Mouse (Mus musculus): ENCODE data around the gene Sgsh. TPM values are rescaled to one million over a fixed set of nuclear protein-coding genes. Genes with fewer than 3 reads are reported as not detected.

Gene Sgsh
- polyA plus RNA-seq, 1 experiment from 2014 or later = 6.7 TPM

- WGBS = 82% methylated on average over 6 of the region's 6 CpGs
- Histone ChIP-seq H3K9ac (ENCODE audit: low read length) (no peak overlapping the region), H3K9me3 (ENCODE audit: control insufficient read depth, low read length) (no peaks in the 10 kb centered on the region), H3K27ac (ENCODE audit: low read depth, low read length) (no peak overlapping the region), H3K27me3 (ENCODE audit: control insufficient read depth, insufficient read depth, low read length) (no peaks in the 10 kb centered on the region), H3K4me2 (ENCODE audit: low read depth) (no peak overlapping the region), H3K4me3 (ENCODE audit: low read depth, low read length) (no peak overlapping the region), H3K36me3 (ENCODE audit: control insufficient read depth, insufficient read depth, low read length) (no peaks in the 10 kb centered on the region; the same call in 1 of the 2 replicates), H3K4me1 (ENCODE audit: control insufficient read depth, insufficient read depth, low read length) (no peaks in the 10 kb centered on the region)
- no peak for ATAC-seq (ENCODE audit: insufficient read depth, low FRiP score, low TSS enrichment)
- no peak for DNase-seq (ENCODE audit: low spot score)
Measured at GRCm38 (mm10) chr11:119382338-119382850, 27.1 kb upstream of the Sgsh start.

- 90% methylated on average over 9 of the region's 9 CpGs for WGBS
- H3K4me3 ChIP-seq (ENCODE audit: low read depth, low read length) = no peak overlapping the region
- H3K9me3 ChIP-seq (ENCODE audit: control insufficient read depth, low read length) = no peaks in the 10 kb centered on the region
Measured at GRCm38 (mm10) chr11:119381631-119382337, 26.4 kb upstream of the Sgsh start.

GRCm38 (mm10) chr11:119378551-119378950 is 23.2 kb upstream of the Sgsh start:
- Histone ChIP-seq H3K4me1 (ENCODE audit: control insufficient read depth, insufficient read depth, low read length) (no peaks in the 10 kb centered on the region), H3K36me3 (ENCODE audit: control insufficient read depth, insufficient read depth, low read length) (no peaks in the 10 kb centered on the region; the same call in 1 of the 2 replicates), H3K9me3 (ENCODE audit: control insufficient read depth, low read length) (no peaks in the 10 kb centered on the region), H3K4me2 (ENCODE audit: low read depth) (no peak overlapping the region), H3K27ac (ENCODE audit: low read depth, low read length) (no peak overlapping the region), H3K9ac (ENCODE audit: low read length) (no peak overlapping the region), H3K27me3 (ENCODE audit: control insufficient read depth, insufficient read depth, low read length) (no peaks in the 10 kb centered on the region), H3K4me3 (ENCODE audit: low read depth, low read length) (no peak overlapping the region)
- DNase-seq (ENCODE audit: low spot score) (no peak), ATAC-seq (ENCODE audit: insufficient read depth, low FRiP score, low TSS enrichment) (no peak)
- WGBS = 86% methylated on average over 1 of the region's 1 CpGs

More at GRCm38 (mm10) chr11:119381631-119382337, 26.4 kb upstream of the Sgsh start:
- H3K27ac ChIP-seq (ENCODE audit: low read depth, low read length) = no peak overlapping the region
- H3K4me2 ChIP-seq (ENCODE audit: low read depth) = no peak overlapping the region
- DNase-seq (ENCODE audit: low spot score) (no peak), ATAC-seq (ENCODE audit: insufficient read depth, low FRiP score, low TSS enrichment) (no peak)
- H3K36me3 ChIP-seq (ENCODE audit: control insufficient read depth, insufficient read depth, low read length) = no peaks in the 10 kb centered on the region; the same call in 1 of the 2 replicates
- no peaks in the 10 kb centered on the region for H3K27me3 ChIP-seq (ENCODE audit: control insufficient read depth, insufficient read depth, low read length)
- no peaks in the 10 kb centered on the region for H3K4me1 ChIP-seq (ENCODE audit: control insufficient read depth, insufficient read depth, low read length)
- H3K9ac ChIP-seq (ENCODE audit: low read length) = no peak overlapping the region

- no peak overlapping the region for H3K9ac ChIP-seq (ENCODE audit: low read length)
- WGBS = 90% methylated on average over 11 of the region's 11 CpGs
- no peaks in the 10 kb centered on the region for H3K9me3 ChIP-seq (ENCODE audit: control insufficient read depth, low read length)
- H3K4me1 ChIP-seq (ENCODE audit: control insufficient read depth, insufficient read depth, low read length) = no peaks in the 10 kb centered on the region
- no peak for ATAC-seq (ENCODE audit: insufficient read depth, low FRiP score, low TSS enrichment)
- no peaks in the 10 kb centered on the region for H3K27me3 ChIP-seq (ENCODE audit: control insufficient read depth, insufficient read depth, low read length)
- H3K4me3 ChIP-seq (ENCODE audit: low read depth, low read length) = no peak overlapping the region
- no peak overlapping the region for H3K27ac ChIP-seq (ENCODE audit: low read depth, low read length)
- no peaks in the 10 kb centered on the region; the same call in 1 of the 2 replicates for H3K36me3 ChIP-seq (ENCODE audit: control insufficient read depth, insufficient read depth, low read length)
- H3K4me2 ChIP-seq (ENCODE audit: low read depth) = no peak overlapping the region
- no peak for DNase-seq (ENCODE audit: low spot score)
Measured at GRCm38 (mm10) chr11:119377326-119377725, 22.0 kb upstream of the Sgsh start.

- H3K4me3 ChIP-seq (ENCODE audit: low read depth, low read length) = no peak overlapping the region
- no peak for ATAC-seq (ENCODE audit: insufficient read depth, low FRiP score, low TSS enrichment)
- DNase-seq (ENCODE audit: low spot score) = no peak
- no peaks in the 10 kb centered on the region for H3K4me1 ChIP-seq (ENCODE audit: control insufficient read depth, insufficient read depth, low read length)
- WGBS = 84% methylated on average over 6 of the region's 6 CpGs
- no peaks in the 10 kb centered on the region; the same call in 1 of the 2 replicates for H3K36me3 ChIP-seq (ENCODE audit: control insufficient read depth, insufficient read depth, low read length)
- H3K9ac ChIP-seq (ENCODE audit: low read length) = no peak overlapping the region
- no peaks in the 10 kb centered on the region for H3K27me3 ChIP-seq (ENCODE audit: control insufficient read depth, insufficient read depth, low read length)
- no peak overlapping the region for H3K4me2 ChIP-seq (ENCODE audit: low read depth)
- H3K9me3 ChIP-seq (ENCODE audit: control insufficient read depth, low read length) = no peaks in the 10 kb centered on the region
- H3K27ac ChIP-seq (ENCODE audit: low read depth, low read length) = no peak overlapping the region
Measured at GRCm38 (mm10) chr11:119375425-119375824, 20.1 kb upstream of the Sgsh start.

- no peaks in the 10 kb centered on the region for H3K27me3 ChIP-seq (ENCODE audit: control insufficient read depth, insufficient read depth, low read length)
- no peaks in the 10 kb centered on the region for H3K9me3 ChIP-seq (ENCODE audit: control insufficient read depth, low read length)
- H3K9ac ChIP-seq (ENCODE audit: low read length) = peak overlapping the region; percentile 18; the same call in 1 of the 2 replicates
- H3K36me3 ChIP-seq (ENCODE audit: control insufficient read depth, insufficient read depth, low read length) = no peaks in the 10 kb centered on the region
- peaks cover 12% of the 10 kb centered on the region for H3K4me1 ChIP-seq (ENCODE audit: control insufficient read depth, insufficient read depth, low read length)
- no peak overlapping the region for H3K4me3 ChIP-seq (ENCODE audit: low read depth, low read length)
- H3K27ac ChIP-seq (ENCODE audit: low read depth, low read length) = no peak overlapping the region
- ATAC-seq (ENCODE audit: insufficient read depth, low FRiP score, low TSS enrichment) (peak; percentile 61), DNase-seq (ENCODE audit: low spot score) (peak; percentile 83)
- 28% methylated on average over 11 of the region's 11 CpGs for WGBS
- H3K4me2 ChIP-seq (ENCODE audit: low read depth) = peak overlapping the region; percentile 36
Measured at GRCm38 (mm10) chr11:119363534-119364145, 8.3 kb upstream of the Sgsh start.

GRCm38 (mm10) chr11:119362769-119363533 is 7.6 kb upstream of the Sgsh start:
- DNase-seq (ENCODE audit: low spot score) (peak; percentile 28), ATAC-seq (ENCODE audit: insufficient read depth, low FRiP score, low TSS enrichment) (no peak)
- no peaks in the 10 kb centered on the region for H3K27me3 ChIP-seq (ENCODE audit: control insufficient read depth, insufficient read depth, low read length)
- 26% methylated on average over 11 of the region's 11 CpGs for WGBS
- H3K4me2 ChIP-seq (ENCODE audit: low read depth) = peak overlapping the region; percentile 36
- H3K36me3 ChIP-seq (ENCODE audit: control insufficient read depth, insufficient read depth, low read length) = no peaks in the 10 kb centered on the region
- peaks cover 12% of the 10 kb centered on the region for H3K4me1 ChIP-seq (ENCODE audit: control insufficient read depth, insufficient read depth, low read length)
- H3K9me3 ChIP-seq (ENCODE audit: control insufficient read depth, low read length) = no peaks in the 10 kb centered on the region
- no peak overlapping the region for H3K4me3 ChIP-seq (ENCODE audit: low read depth, low read length)
- H3K27ac ChIP-seq (ENCODE audit: low read depth, low read length) = no peak overlapping the region
- H3K9ac ChIP-seq (ENCODE audit: low read length) = peak overlapping the region; percentile 22

GRCm38 (mm10) chr11:119359089-119359488 is 3.8 kb upstream of the Sgsh start:
- no peaks in the 10 kb centered on the region for H3K36me3 ChIP-seq (ENCODE audit: control insufficient read depth, insufficient read depth, low read length)
- H3K9ac ChIP-seq (ENCODE audit: low read length) = no peak overlapping the region
- no peak overlapping the region for H3K4me2 ChIP-seq (ENCODE audit: low read depth)
- H3K4me1 ChIP-seq (ENCODE audit: control insufficient read depth, insufficient read depth, low read length) = peaks cover 22% of the 10 kb centered on the region
- DNase-seq (ENCODE audit: low spot score) (no peak), ATAC-seq (ENCODE audit: insufficient read depth, low FRiP score, low TSS enrichment) (no peak)
- no peak overlapping the region for H3K27ac ChIP-seq (ENCODE audit: low read depth, low read length)
- no peaks in the 10 kb centered on the region for H3K9me3 ChIP-seq (ENCODE audit: control insufficient read depth, low read length)
- WGBS = 94% methylated on average over 10 of the region's 10 CpGs
- H3K4me3 ChIP-seq (ENCODE audit: low read depth, low read length) = no peak overlapping the region
- H3K27me3 ChIP-seq (ENCODE audit: control insufficient read depth, insufficient read depth, low read length) = no peaks in the 10 kb centered on the region

Data from neural tube, embryonic 11.5 days (tissue).